Mouse (Mus musculus) kidney, postnatal 0 days (tissue): ENCODE measurements around the gene Fcgrt. TPM values are rescaled to one million over a fixed set of nuclear protein-coding genes. Genes with fewer than 3 reads are reported as not detected.

Experiments used
- ATAC-seq: fragments of 200-750 bp; cut with Nextera tagmentation; replicated peaks from 2 replicates; pipeline ENCODE4 v1.8.0; 2017; ENCODE audit warnings: low read depth, moderate number of reproducible peaks, moderate TSS enrichment, moderate library complexity; ENCODE audit not compliant: low FRiP score
- DNase-seq: peaks from one replicate; pipeline ENCODE4 v3.0.0-alpha.2; 2016; ENCODE audit warnings: low spot score
- H3K27ac ChIP-seq: fragments of 300-500 bp; sonication (generic); 2 replicates; pipeline ENCODE4 v1.5.1; 2014; ENCODE audit warnings: mild to moderate bottlenecking
- H3K27me3 ChIP-seq: fragments of 300-500 bp; sonication (generic); 2 replicates; pipeline ENCODE4 v1.6.1; 2014; ENCODE audit warnings: low read length, mixed read lengths; ENCODE audit not compliant: insufficient read depth
- H3K36me3 ChIP-seq: fragments of 300-500 bp; sonication (generic); 2 replicates; pipeline ENCODE4 v1.6.1; 2014; ENCODE audit warnings: low read length, mixed read lengths; ENCODE audit not compliant: insufficient read depth
- H3K4me1 ChIP-seq: fragments of 300-500 bp; sonication (generic); replicated peaks from 2 replicates; pipeline ENCODE4 v1.6.1; 2014; ENCODE audit warnings: antibody characterized with exemption, low read length, mixed read lengths; ENCODE audit not compliant: insufficient read depth
- H3K4me2 ChIP-seq: fragments of 300-500 bp; sonication (generic); 2 replicates; pipeline ENCODE4 v1.6.1; 2014; ENCODE audit warnings: mild to moderate bottlenecking, low read length, moderate library complexity, mixed read lengths
- H3K4me3 ChIP-seq: fragments of 300-500 bp; sonication (generic); replicated peaks from 2 replicates; pipeline ENCODE4 v1.5.1; 2014; ENCODE audit warnings: low read depth, low read length
- H3K9ac ChIP-seq: fragments of 300-500 bp; sonication (generic); 2 replicates; pipeline ENCODE4 v1.6.1; 2014; ENCODE audit warnings: low read depth, low read length
- H3K9me3 ChIP-seq: fragments of 300-500 bp; sonication (generic); replicated peaks from 2 replicates; pipeline ENCODE4 v1.6.1; 2016; ENCODE audit warnings: low read length, inconsistent platforms, mixed read lengths
- CTCF ChIP-seq: IDR thresholded peaks from 2 replicates; pipeline ENCODE4 v1.5.1; 2016; ENCODE audit warnings: antibody characterized with exemption, low read depth, mild to moderate bottlenecking, moderate library complexity
- WGBS: fragments of 180-500 bp; shearing (Covaris S2); extraction: QIAGEN DNeasy Blood & Tissue Kit; methylation state at CpG from one replicate; pipeline ENCODE4 v1.1.7; 2014; 5-methylcytosine and 5-hydroxymethylcytosine counted together
- polyA plus RNA-seq: library from polyadenylated mRNA; unstranded; fragments of >200 nt; fragmentation: Nextera tagmentation; extraction: Ambion mirVana; gene quantifications from 2 replicates; pipeline ENCODE4 v1.2.1, GENCODE M21; 2015

The Fcgrt gene
- polyA plus RNA-seq, 1 experiment from 2014 or later = 145 TPM

- no peaks in the 10 kb centered on the region for H3K27me3 ChIP-seq
- no peak overlapping the region for H3K27ac ChIP-seq
- H3K36me3 ChIP-seq = peaks cover 26% of the 10 kb centered on the region; the same call in 1 of the 2 replicates
- H3K9ac ChIP-seq = no peak overlapping the region
- H3K4me3 ChIP-seq = no peak overlapping the region
- DNase-seq (no peak), ATAC-seq (no peak)
- WGBS = 80% methylated on average over 7 of the region's 7 CpGs
- no peak for TF ChIP-seq CTCF
- no peaks in the 10 kb centered on the region for H3K9me3 ChIP-seq
- H3K4me1 ChIP-seq = no peaks in the 10 kb centered on the region
- no peak overlapping the region for H3K4me2 ChIP-seq
Observed at GRCm38 (mm10) chr7:45073171-45073707, 30.4 kb downstream of the Fcgrt start.

- WGBS = 77% methylated on average over 2 of the region's 2 CpGs
- ATAC-seq = no peak
- no peak overlapping the region for H3K27ac ChIP-seq
- H3K4me2 ChIP-seq = no peak overlapping the region
- no peaks in the 10 kb centered on the region for H3K9me3 ChIP-seq
- no peak overlapping the region for H3K9ac ChIP-seq
- DNase-seq = no peak
- peaks cover 20% of the 10 kb centered on the region; the same call in 1 of the 2 replicates for H3K36me3 ChIP-seq
- peak; percentile 60 for TF ChIP-seq CTCF
- no peaks in the 10 kb centered on the region for H3K27me3 ChIP-seq
- no peaks in the 10 kb centered on the region for H3K4me1 ChIP-seq
- no peak overlapping the region for H3K4me3 ChIP-seq
Observed at GRCm38 (mm10) chr7:45072230-45072629, 31.4 kb downstream of the Fcgrt start.

- 83% methylated on average over 2 of the region's 2 CpGs for WGBS
- ATAC-seq (no peak), DNase-seq (no peak)
- no peak overlapping the region for H3K4me3 ChIP-seq
- no peak for TF ChIP-seq CTCF
- H3K36me3 ChIP-seq = no peaks in the 10 kb centered on the region
- no peaks in the 10 kb centered on the region for H3K27me3 ChIP-seq
- H3K9me3 ChIP-seq = no peaks in the 10 kb centered on the region
- H3K27ac ChIP-seq = no peak overlapping the region
- H3K9ac ChIP-seq = no peak overlapping the region
- no peak overlapping the region for H3K4me2 ChIP-seq
- no peaks in the 10 kb centered on the region for H3K4me1 ChIP-seq
Observed at GRCm38 (mm10) chr7:45069671-45070070, 34.0 kb downstream of the Fcgrt start.

GRCm38 (mm10) chr7:45068000-45068318, 35.7 kb downstream of the Fcgrt start:
- no peaks in the 10 kb centered on the region; the same call in 1 of the 2 replicates for H3K4me1 ChIP-seq
- no peak overlapping the region for H3K27ac ChIP-seq
- no peak overlapping the region for H3K9ac ChIP-seq
- H3K27me3 ChIP-seq = no peaks in the 10 kb centered on the region
- H3K4me3 ChIP-seq = no peak overlapping the region
- no peak for ATAC-seq
- H3K4me2 ChIP-seq = no peak overlapping the region
- peak; percentile 87 for TF ChIP-seq CTCF
- H3K9me3 ChIP-seq = no peaks in the 10 kb centered on the region
- peak; percentile 80 for DNase-seq
- 30% methylated on average over 5 of the region's 5 CpGs for WGBS
- H3K36me3 ChIP-seq = no peaks in the 10 kb centered on the region

- 88% methylated on average over 4 of the region's 4 CpGs for WGBS
- no peak for TF ChIP-seq CTCF
- ATAC-seq = no peak
Observed at GRCm38 (mm10) chr7:45067190-45067999, 36.3 kb downstream of the Fcgrt start.

GRCm38 (mm10) chr7:45062239-45062835, 41.3 kb downstream of the Fcgrt start, which contains the start of the genes Nosip and Prrg2:
Nosip (plus strand) TSS chr7:45062429.
Prrg2 (minus strand) TSS chr7:45062677.
- H3K4me3 ChIP-seq = peak within 1 kb of the TSS; percentile 77
- H3K4me1 ChIP-seq = peaks cover 4% of the 10 kb centered on the region; the same call in 1 of the 2 replicates
- H3K27me3 ChIP-seq = no peaks in the 10 kb centered on the region
- WGBS = under 1% methylated on average over 31 of the region's 31 CpGs
- peak within 1 kb of the TSS; percentile 68 for H3K4me2 ChIP-seq
- peak; percentile 99 for DNase-seq
- peak; percentile 35; the same call in 1 of the 2 replicates for TF ChIP-seq CTCF
- H3K9ac ChIP-seq = peak within 1 kb of the TSS; percentile 76
- H3K36me3 ChIP-seq = no peaks in the 10 kb centered on the region
- H3K9me3 ChIP-seq = no peaks in the 10 kb centered on the region
- ATAC-seq = peak; percentile 84
- peak within 1 kb of the TSS; percentile 98 for H3K27ac ChIP-seq

More at GRCm38 (mm10) chr7:45067190-45067999, 36.3 kb downstream of the Fcgrt start:
- no peak overlapping the region for H3K4me3 ChIP-seq
- H3K4me1 ChIP-seq = no peaks in the 10 kb centered on the region; the same call in 1 of the 2 replicates
- no peaks in the 10 kb centered on the region for H3K9me3 ChIP-seq
- DNase-seq = no peak
- no peak overlapping the region for H3K27ac ChIP-seq
- no peak overlapping the region for H3K4me2 ChIP-seq
- no peak overlapping the region for H3K9ac ChIP-seq
- no peaks in the 10 kb centered on the region for H3K36me3 ChIP-seq
- H3K27me3 ChIP-seq = no peaks in the 10 kb centered on the region
